Mouse (Mus musculus): ENCODE measurements around the gene Rhpn2. TPM values are rescaled to one million over a fixed set of nuclear protein-coding genes. Genes with fewer than 3 reads are reported as not detected.
A peak's percentile ranks its signal among the peaks of the same experiment; 100 is the strongest.

The Rhpn2 gene
- polyA plus RNA-seq, 1 experiment from 2014 or later: 1.9 TPM

DNA sequence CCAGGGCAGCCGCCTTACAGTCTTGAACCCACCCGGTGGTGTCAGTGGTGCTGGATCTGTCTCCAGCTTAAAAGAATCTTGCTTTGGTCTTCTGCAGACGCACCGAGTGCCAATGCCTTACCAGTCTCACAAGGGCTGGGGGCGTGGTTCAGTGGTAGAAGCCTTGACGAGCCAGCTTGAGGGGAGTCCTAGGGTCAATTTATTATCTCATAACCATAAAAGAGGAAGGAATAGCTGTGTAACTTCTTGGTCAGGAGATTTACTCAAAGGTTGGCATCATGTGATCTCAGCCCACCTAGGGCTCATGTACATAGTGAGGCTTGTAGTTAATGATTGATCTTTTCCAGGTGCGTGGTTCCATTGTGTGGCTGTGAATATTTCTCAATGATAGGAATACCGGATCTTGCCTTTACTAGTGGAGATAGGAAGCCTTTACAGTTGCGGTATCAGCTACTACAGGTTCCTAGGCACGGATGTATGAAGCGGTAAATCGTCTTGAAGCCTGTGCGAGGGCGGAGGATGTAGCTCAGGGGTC is 38.6 kb downstream of the Rhpn2 start:
- H3K27me3 ChIP-seq (ENCODE audit: control insufficient read depth, insufficient read depth, low read length): no peaks in the 10 kb centered on the region
- no peaks in the 10 kb centered on the region for H3K9me3 ChIP-seq (ENCODE audit: control insufficient read depth, low read length)
- H3K36me3 ChIP-seq (ENCODE audit: control insufficient read depth, insufficient read depth, low read length): no peaks in the 10 kb centered on the region
- H3K9ac ChIP-seq (ENCODE audit: low read length): no peak overlapping the region
- H3K4me3 ChIP-seq (ENCODE audit: low read depth, low read length): no peak overlapping the region
- H3K4me1 ChIP-seq (ENCODE audit: control insufficient read depth, insufficient read depth, low read length): no peaks in the 10 kb centered on the region
- H3K27ac ChIP-seq (replicated peaks; ENCODE audit: low read depth, low read length): no peak overlapping the region
- DNase-seq (ENCODE audit: low spot score) (no peak), ATAC-seq (ENCODE audit: insufficient number of reproducible peaks, low FRiP score, low TSS enrichment, low read depth) (no peak)
- 92% methylated on average over 14 of the region's 14 CpGs for WGBS
- H3K4me2 ChIP-seq (ENCODE audit: low read depth, severe bottlenecking): no peak overlapping the region

DNA sequence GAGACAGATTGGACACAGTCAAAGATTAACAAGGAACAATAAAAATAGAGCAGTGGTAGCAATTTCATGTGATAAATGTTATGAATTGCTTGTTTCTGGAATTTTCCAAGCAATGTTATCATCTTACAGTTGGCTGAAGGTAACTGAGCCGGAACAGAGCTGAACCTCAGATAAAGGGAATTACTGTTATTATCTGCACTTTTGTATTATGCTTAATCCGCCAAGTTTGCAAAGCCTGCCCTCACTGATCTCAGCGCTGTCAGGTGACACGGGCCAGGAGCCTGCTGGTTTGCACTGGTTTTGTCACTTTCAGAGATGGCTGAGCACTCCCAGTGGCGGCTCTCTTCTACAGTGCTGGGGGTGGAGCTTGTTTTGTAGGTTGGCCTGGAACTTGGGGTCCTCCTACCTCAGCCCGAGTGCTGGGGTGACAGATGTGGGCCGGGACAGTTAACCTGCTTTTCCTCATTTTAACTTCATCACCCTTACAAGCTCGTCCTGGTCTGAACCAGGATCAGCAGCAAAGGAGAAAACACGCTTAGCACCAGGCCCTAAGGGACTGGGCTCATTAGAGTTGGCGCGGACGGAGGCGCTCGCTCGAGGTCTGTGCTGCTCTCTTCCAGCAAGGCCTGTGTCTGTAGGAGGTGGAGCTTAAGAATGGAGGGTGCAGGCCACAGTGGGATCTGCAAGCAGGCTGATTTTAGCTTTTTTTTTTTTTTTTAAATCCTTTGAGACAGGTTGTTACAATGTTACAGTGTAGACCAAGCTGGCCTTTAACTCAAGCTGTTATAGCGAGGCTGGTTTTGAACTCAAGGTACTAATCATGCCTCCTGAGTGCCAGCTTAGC is 39.4 kb downstream of the Rhpn2 start:
- H3K36me3 ChIP-seq (ENCODE audit: control insufficient read depth, insufficient read depth, low read length): no peaks in the 10 kb centered on the region
- 72% methylated on average over 16 of the region's 16 CpGs for WGBS
- DNase-seq (ENCODE audit: low spot score) (no peak), ATAC-seq (ENCODE audit: insufficient number of reproducible peaks, low FRiP score, low TSS enrichment, low read depth) (0 out of 2 replicates have a peak, but pooled peaks have one; percentile 21)
- no peaks in the 10 kb centered on the region for H3K4me1 ChIP-seq (ENCODE audit: control insufficient read depth, insufficient read depth, low read length)
- no peak overlapping the region for H3K4me2 ChIP-seq (ENCODE audit: low read depth, severe bottlenecking)
- no peaks in the 10 kb centered on the region for H3K9me3 ChIP-seq (ENCODE audit: control insufficient read depth, low read length)
- no peak overlapping the region for H3K27ac ChIP-seq (replicated peaks; ENCODE audit: low read depth, low read length)
- H3K4me3 ChIP-seq (ENCODE audit: low read depth, low read length): no peak overlapping the region
- no peaks in the 10 kb centered on the region for H3K27me3 ChIP-seq (ENCODE audit: control insufficient read depth, insufficient read depth, low read length)
- H3K9ac ChIP-seq (ENCODE audit: low read length): no peak overlapping the region

GRCm38 (mm10) chr7:35374265-35374664 is 40.3 kb downstream of the Rhpn2 start:
- Histone ChIP-seq H3K4me2 (ENCODE audit: low read depth, severe bottlenecking) (no peak overlapping the region), H3K27ac (replicated peaks; ENCODE audit: low read depth, low read length) (no peak overlapping the region), H3K9ac (ENCODE audit: low read length) (no peak overlapping the region), H3K36me3 (ENCODE audit: control insufficient read depth, insufficient read depth, low read length) (no peaks in the 10 kb centered on the region), H3K27me3 (ENCODE audit: control insufficient read depth, insufficient read depth, low read length) (no peaks in the 10 kb centered on the region), H3K4me1 (ENCODE audit: control insufficient read depth, insufficient read depth, low read length) (no peaks in the 10 kb centered on the region), H3K9me3 (ENCODE audit: control insufficient read depth, low read length) (no peaks in the 10 kb centered on the region), H3K4me3 (ENCODE audit: low read depth, low read length) (no peak overlapping the region)
- DNase-seq (ENCODE audit: low spot score): no peak
- ATAC-seq (ENCODE audit: insufficient number of reproducible peaks, low FRiP score, low TSS enrichment, low read depth): no peak
- 92% methylated on average over 7 of the region's 7 CpGs for WGBS

- ATAC-seq (ENCODE audit: insufficient number of reproducible peaks, low FRiP score, low TSS enrichment, low read depth): no peak
- WGBS: 90% methylated on average over 9 of the region's 9 CpGs
- H3K27ac ChIP-seq (replicated peaks; ENCODE audit: low read depth, low read length): no peak overlapping the region
- no peaks in the 10 kb centered on the region for H3K9me3 ChIP-seq (ENCODE audit: control insufficient read depth, low read length)
- no peaks in the 10 kb centered on the region for H3K27me3 ChIP-seq (ENCODE audit: control insufficient read depth, insufficient read depth, low read length)
- no peaks in the 10 kb centered on the region for H3K4me1 ChIP-seq (ENCODE audit: control insufficient read depth, insufficient read depth, low read length)
- DNase-seq (ENCODE audit: low spot score): no peak
- H3K9ac ChIP-seq (ENCODE audit: low read length): no peak overlapping the region
- no peak overlapping the region for H3K4me2 ChIP-seq (ENCODE audit: low read depth, severe bottlenecking)
- no peaks in the 10 kb centered on the region for H3K36me3 ChIP-seq (ENCODE audit: control insufficient read depth, insufficient read depth, low read length)
- no peak overlapping the region for H3K4me3 ChIP-seq (ENCODE audit: low read depth, low read length)
Observed at GRCm38 (mm10) chr7:35376623-35377022, 42.7 kb downstream of the Rhpn2 start.

DNA sequence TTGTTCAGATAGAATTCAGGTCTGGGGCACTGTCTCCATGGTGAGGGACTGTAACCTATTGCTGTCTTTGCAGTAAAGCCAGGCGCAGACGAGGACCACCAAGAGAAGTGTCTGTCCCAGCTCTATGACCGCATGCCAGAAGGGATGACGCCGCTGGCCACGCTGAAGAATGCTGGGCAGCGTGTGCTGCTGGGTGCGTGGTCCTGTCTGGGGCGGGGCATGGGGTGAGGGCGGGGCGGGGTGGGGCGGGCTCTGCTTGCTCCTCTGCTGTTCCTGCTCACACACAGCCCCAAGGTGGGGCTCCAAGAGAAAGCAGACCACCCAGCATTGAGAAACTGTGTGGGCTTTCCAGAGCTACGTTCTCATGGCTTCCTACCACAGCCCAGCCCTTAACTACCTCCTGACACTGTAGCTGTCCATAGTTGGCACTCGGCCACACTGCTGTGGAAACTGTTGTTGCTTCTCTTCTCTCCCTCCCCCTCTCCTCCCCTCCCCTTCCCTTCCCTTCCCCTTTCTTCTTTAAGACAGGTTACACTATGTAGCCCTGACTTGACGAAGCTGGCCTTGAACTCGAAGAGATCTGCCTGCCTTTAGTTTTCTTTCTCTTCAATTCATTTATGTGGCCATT is 45.6 kb downstream of the Rhpn2 start:
- Histone ChIP-seq H3K27ac (replicated peaks; ENCODE audit: low read depth, low read length) (no peak overlapping the region), H3K9ac (ENCODE audit: low read length) (no peak overlapping the region), H3K4me3 (ENCODE audit: low read depth, low read length) (no peak overlapping the region), H3K27me3 (ENCODE audit: control insufficient read depth, insufficient read depth, low read length) (no peaks in the 10 kb centered on the region), H3K4me1 (ENCODE audit: control insufficient read depth, insufficient read depth, low read length) (no peaks in the 10 kb centered on the region), H3K4me2 (ENCODE audit: low read depth, severe bottlenecking) (no peak overlapping the region), H3K9me3 (ENCODE audit: control insufficient read depth, low read length) (no peaks in the 10 kb centered on the region), H3K36me3 (ENCODE audit: control insufficient read depth, insufficient read depth, low read length) (no peaks in the 10 kb centered on the region)
- DNase-seq (ENCODE audit: low spot score) (no peak), ATAC-seq (ENCODE audit: insufficient number of reproducible peaks, low FRiP score, low TSS enrichment, low read depth) (no peak)
- WGBS: 49% methylated on average over 16 of the region's 16 CpGs

- H3K4me3 ChIP-seq (ENCODE audit: low read depth, low read length): no peak overlapping the region
- no peak overlapping the region for H3K4me2 ChIP-seq (ENCODE audit: low read depth, severe bottlenecking)
- no peaks in the 10 kb centered on the region for H3K4me1 ChIP-seq (ENCODE audit: control insufficient read depth, insufficient read depth, low read length)
- DNase-seq (ENCODE audit: low spot score) (no peak), ATAC-seq (ENCODE audit: insufficient number of reproducible peaks, low FRiP score, low TSS enrichment, low read depth) (no peak)
- no peak overlapping the region for H3K9ac ChIP-seq (ENCODE audit: low read length)
- 97% methylated on average over 8 of the region's 8 CpGs for WGBS
- H3K27me3 ChIP-seq (ENCODE audit: control insufficient read depth, insufficient read depth, low read length): no peaks in the 10 kb centered on the region
- H3K9me3 ChIP-seq (ENCODE audit: control insufficient read depth, low read length): no peaks in the 10 kb centered on the region
- no peak overlapping the region for H3K27ac ChIP-seq (replicated peaks; ENCODE audit: low read depth, low read length)
- H3K36me3 ChIP-seq (ENCODE audit: control insufficient read depth, insufficient read depth, low read length): no peaks in the 10 kb centered on the region
Observed at GRCm38 (mm10) chr7:35380351-35380750, 46.4 kb downstream of the Rhpn2 start.

DNA sequence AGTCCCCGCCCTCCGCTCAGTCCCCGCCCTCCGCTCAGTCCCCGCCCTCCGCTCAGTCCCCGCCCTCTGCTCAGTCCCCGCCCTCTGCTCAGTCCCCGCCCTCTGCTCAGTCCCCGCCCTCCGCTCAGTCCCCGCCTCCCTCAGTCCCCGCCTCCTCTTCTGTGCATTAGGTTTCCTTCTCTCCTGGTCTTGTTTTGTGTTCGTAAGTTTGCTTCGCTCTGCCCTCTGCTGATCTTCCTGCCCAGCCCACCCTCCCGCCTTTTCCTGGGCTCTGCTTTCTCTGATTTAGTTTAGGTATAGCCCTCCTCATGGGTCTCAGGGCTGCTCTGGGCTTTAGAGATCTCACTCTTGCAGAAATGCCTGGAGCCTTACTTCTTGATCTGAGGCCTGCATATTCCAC is 47.9 kb downstream of the Rhpn2 start:
- Histone ChIP-seq H3K9me3 (ENCODE audit: control insufficient read depth, low read length) (no peaks in the 10 kb centered on the region), H3K27me3 (ENCODE audit: control insufficient read depth, insufficient read depth, low read length) (no peaks in the 10 kb centered on the region), H3K4me3 (ENCODE audit: low read depth, low read length) (no peak overlapping the region), H3K4me2 (ENCODE audit: low read depth, severe bottlenecking) (no peak overlapping the region), H3K27ac (replicated peaks; ENCODE audit: low read depth, low read length) (no peak overlapping the region), H3K9ac (ENCODE audit: low read length) (no peak overlapping the region), H3K4me1 (ENCODE audit: control insufficient read depth, insufficient read depth, low read length) (no peaks in the 10 kb centered on the region), H3K36me3 (ENCODE audit: control insufficient read depth, insufficient read depth, low read length) (no peaks in the 10 kb centered on the region)
- ATAC-seq (ENCODE audit: insufficient number of reproducible peaks, low FRiP score, low TSS enrichment, low read depth) (no peak), DNase-seq (ENCODE audit: low spot score) (no peak)
- 62% methylated on average over 14 of the region's 16 CpGs for WGBS

DNA sequence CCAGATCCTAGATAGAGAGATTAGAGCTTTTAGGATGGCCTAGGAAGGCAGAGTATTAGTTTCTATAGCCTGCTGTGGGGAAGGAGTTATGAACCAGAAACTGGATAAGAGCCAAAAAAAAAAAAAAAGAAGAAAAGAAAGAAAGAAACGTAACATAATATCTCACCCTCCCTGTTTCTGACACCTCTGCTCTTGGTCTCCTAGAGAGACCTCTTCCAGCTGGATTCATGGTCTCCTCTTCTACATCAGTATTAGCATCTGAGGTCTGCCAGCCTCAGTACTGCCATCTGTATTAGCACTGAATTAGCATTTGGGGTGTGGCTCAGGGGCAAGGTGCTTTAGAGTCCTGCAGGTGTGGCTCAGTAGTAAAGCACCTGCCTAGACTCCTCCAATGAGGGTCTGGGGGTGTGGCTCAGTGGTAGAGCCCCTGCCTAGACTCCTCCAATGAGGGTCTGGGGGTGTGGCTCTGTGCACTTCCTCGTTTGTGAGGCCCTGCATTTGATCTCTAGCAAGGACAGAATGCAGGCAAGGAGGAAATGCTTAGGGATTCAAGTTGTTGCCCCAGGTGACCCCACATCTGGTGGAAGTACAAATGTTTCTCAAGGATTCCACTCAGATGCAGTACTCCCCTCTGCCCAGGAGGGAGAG is 48.9 kb downstream of the Rhpn2 start:
- DNase-seq (ENCODE audit: low spot score): no peak
- no peak overlapping the region for H3K27ac ChIP-seq (replicated peaks; ENCODE audit: low read depth, low read length)
- no peaks in the 10 kb centered on the region for H3K27me3 ChIP-seq (ENCODE audit: control insufficient read depth, insufficient read depth, low read length)
- H3K4me3 ChIP-seq (ENCODE audit: low read depth, low read length): no peak overlapping the region
- no peak for ATAC-seq (ENCODE audit: insufficient number of reproducible peaks, low FRiP score, low TSS enrichment, low read depth)
- WGBS: 47% methylated on average over 2 of the region's 2 CpGs
- H3K9ac ChIP-seq (ENCODE audit: low read length): no peak overlapping the region
- H3K36me3 ChIP-seq (ENCODE audit: control insufficient read depth, insufficient read depth, low read length): no peaks in the 10 kb centered on the region
- no peaks in the 10 kb centered on the region for H3K4me1 ChIP-seq (ENCODE audit: control insufficient read depth, insufficient read depth, low read length)
- no peak overlapping the region for H3K4me2 ChIP-seq (ENCODE audit: low read depth, severe bottlenecking)
- no peaks in the 10 kb centered on the region for H3K9me3 ChIP-seq (ENCODE audit: control insufficient read depth, low read length)

Data from limb, embryonic 11.5 days (tissue).